In genomic region chr9:85577812-85578211, GRCm38 (mm10) we compare ENCODE assay signal across 13 mouse cellular contexts.
"Had no signal": no experiment of that assay in that cellular context is flagged by ENCODE, and none has a peak within 500 bp of the region (broad histone marks: within the 10 kb centered on the region; RNA-seq: fewer than 3 reads in every experiment).

No protein-coding gene starts in this region.

- DNase-seq: lung, adult 18-20 months; lung, embryonic 14.5 days; lung, postnatal 10 days; lung, postnatal 4 days; right cerebral cortex, postnatal 14 days; thymus, adult 2 months; thymus, postnatal 36 days had no signal

- H3K27ac ChIP-seq: midbrain, embryonic 10.5 days; midbrain, embryonic 12.5 days; midbrain, embryonic 15.5 days; neural tube, embryonic 12.5 days; stomach, embryonic 15.5 days; stomach, postnatal 0 days had no signal

- H3K4me1 ChIP-seq: midbrain, embryonic 10.5 days; midbrain, embryonic 12.5 days; midbrain, embryonic 15.5 days; neural tube, embryonic 12.5 days; stomach, embryonic 15.5 days had no signal

- H3K4me3 ChIP-seq: midbrain, embryonic 10.5 days; midbrain, embryonic 12.5 days; midbrain, embryonic 15.5 days; neural tube, embryonic 12.5 days; stomach, embryonic 15.5 days had no signal

- ATAC-seq: midbrain, embryonic 15.5 days had no signal
